1 mouse cellular context compared by ENCODE assay signal in the genomic region with DNA sequence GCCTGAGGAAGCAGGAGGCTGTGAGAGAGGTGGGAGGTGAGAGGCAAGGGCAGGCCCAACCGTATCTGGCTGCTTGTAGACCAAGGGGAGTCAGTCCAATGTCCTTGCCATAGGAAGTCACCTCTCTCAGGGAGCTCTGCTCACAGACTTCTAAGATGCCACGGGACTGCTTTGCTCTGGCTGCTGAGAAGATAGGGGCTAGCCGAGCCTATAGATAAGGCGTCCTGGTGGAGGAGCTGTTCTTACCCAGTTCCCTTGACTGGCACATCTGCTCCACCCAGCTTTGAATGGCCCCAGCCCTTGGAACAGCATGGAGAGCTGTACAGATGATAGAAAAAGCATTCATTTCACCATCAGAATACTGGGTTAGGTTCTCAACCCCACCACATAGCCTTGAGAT.
TF ChIP-seq lines count a peak whose summit lies in the region.

No protein-coding gene starts in this region.

TF ChIP-seq in MEL, 35 proteins besides CTCF, POLR2A, EP300 and RAD21 (continued from another document):
- TF ChIP-seq TCF12 (IDR thresholded peaks at IDR 0.05; ENCODE audit: low read depth, low read length), result 0 out of 2 replicates have a peak, but pooled peaks have one; percentile 24
- TF ChIP-seq MXI1 (IDR thresholded peaks at IDR 0.05; ENCODE audit: low read depth, low read length), result no peak
- 0 out of 2 replicates have a peak, but pooled peaks have one; percentile 29 for TF ChIP-seq UBTF (IDR thresholded peaks at IDR 0.05; ENCODE audit: borderline replicate concordance, insufficient read depth, low read depth, low read length)
- no peak for TF ChIP-seq SIN3A (IDR thresholded peaks at IDR 0.05; ENCODE audit: low read length)
- TF ChIP-seq E2F4 (IDR thresholded peaks at IDR 0.05; ENCODE audit: borderline replicate concordance, low read depth, low read length), result no peak
- TF ChIP-seq MYB (IDR thresholded peaks at IDR 0.05; ENCODE audit: low read depth, low read length), result no peak
- TF ChIP-seq GATA1 (IDR thresholded peaks at IDR 0.05; ENCODE audit: low read depth, low read length), result peak; percentile 76
- TF ChIP-seq RCOR1 (IDR thresholded peaks at IDR 0.05; ENCODE audit: low read depth, low read length), result no peak; the same call in 1 of the 2 replicates
- TF ChIP-seq MAX (IDR thresholded peaks at IDR 0.05; ENCODE audit: low read length), result no peak; the same call in 1 of the 2 replicates
- TF ChIP-seq MAFK (IDR thresholded peaks at IDR 0.05; ENCODE audit: borderline replicate concordance, low read depth, low read length), result no peak
- no peak for TF ChIP-seq ZKSCAN1 (IDR thresholded peaks at IDR 0.05; ENCODE audit: low read depth, low read length)
